Mouse (Mus musculus) liver (tissue): Measurements from ENCODE around the gene Abl2.

Source experiments
- DNase-seq: peaks from one replicate; pipeline ENCODE4 v3.0.0-alpha.2; 2020; ENCODE audit warnings: mixed read lengths

The Abl2 gene

GRCm38 (mm10) chr1:156585512-156585911, 26.9 kb downstream of the Abl2 start:
- DNase-seq = no peak

- DNase-seq = no peak
These were observed 31.3 kb downstream of the Abl2 start for GRCm38 (mm10) chr1:156589811-156590305.

GRCm38 (mm10) chr1:156590357-156590756, 31.8 kb downstream of the Abl2 start:
- no peak for DNase-seq

GRCm38 (mm10) chr1:156593267-156593666, 34.7 kb downstream of the Abl2 start:
- no peak for DNase-seq

- DNase-seq = no peak
These were observed 38.5 kb downstream of the Abl2 start for GRCm38 (mm10) chr1:156597089-156597488.

GRCm38 (mm10) chr1:156602545-156602944, 44.0 kb downstream of the Abl2 start:
- no peak for DNase-seq

- no peak for DNase-seq
These were observed 46.7 kb downstream of the Abl2 start for GRCm38 (mm10) chr1:156605094-156605866.

GRCm38 (mm10) chr1:156605940-156606339, 47.4 kb downstream of the Abl2 start:
- no peak for DNase-seq

- no peak for DNase-seq
These were observed 49.9 kb downstream of the Abl2 start for GRCm38 (mm10) chr1:156608496-156608895.

- DNase-seq = no peak
These were observed 51.7 kb downstream of the Abl2 start for GRCm38 (mm10) chr1:156610257-156610656.

- DNase-seq = peak; percentile 10
These were observed 55.4 kb downstream of the Abl2 start for GRCm38 (mm10) chr1:156613855-156614530.

DNA sequence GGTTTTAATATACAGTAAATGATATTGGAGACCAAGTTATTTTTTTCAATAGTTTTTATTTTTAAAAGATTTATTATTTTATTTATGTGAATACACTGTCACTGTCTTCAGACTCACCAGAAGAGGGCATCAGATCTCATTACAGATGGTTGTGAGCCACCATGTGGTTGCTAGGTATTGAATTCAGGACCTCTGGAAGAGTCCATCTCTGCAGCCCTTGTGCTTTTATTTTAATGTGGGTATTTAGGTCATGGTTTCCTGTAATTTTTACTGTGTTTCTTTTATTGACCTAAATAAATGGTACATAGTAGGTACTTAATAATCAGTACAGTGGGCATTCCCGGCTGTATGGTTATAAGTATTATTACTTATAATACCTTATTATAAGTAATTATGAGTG, 56.1 kb downstream of the Abl2 start:
- DNase-seq = no peak

DNA sequence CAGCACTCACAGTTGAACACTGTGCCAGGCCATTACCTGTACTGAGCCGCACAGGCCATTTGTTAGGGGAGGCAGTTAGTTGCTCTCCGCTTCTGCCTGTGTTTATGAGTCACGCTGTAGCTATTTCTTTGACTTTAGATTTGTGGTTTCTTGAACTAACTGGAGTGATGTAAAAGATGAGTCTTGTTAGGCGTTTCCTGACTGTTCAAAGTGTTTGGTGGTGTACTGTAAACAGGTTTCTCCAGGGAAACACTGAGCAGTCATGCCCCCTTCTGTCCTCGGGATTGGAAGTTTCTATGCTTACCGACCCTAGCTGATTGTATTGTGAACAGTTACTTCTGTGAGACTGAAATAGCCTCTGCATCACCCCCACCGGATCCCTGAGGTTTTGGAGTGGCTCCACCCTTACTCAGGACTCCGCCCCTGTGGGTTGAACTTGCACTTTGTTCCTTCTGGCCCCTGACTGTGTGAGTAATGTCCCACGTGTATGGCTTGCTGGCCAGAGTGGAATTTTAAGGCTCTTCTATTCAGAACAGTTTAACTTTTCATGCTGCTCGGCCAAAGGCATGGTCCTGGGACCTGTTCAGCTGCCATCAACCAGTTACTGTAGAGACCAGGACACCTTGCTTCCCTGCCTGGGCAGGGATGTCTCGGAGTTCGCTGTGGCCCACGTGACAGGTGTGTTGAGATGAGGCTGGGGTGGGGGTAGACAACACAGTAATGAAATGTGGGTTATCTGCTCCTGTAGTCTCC, 57.0 kb downstream of the Abl2 start:
- DNase-seq = peak; percentile 78

DNA sequence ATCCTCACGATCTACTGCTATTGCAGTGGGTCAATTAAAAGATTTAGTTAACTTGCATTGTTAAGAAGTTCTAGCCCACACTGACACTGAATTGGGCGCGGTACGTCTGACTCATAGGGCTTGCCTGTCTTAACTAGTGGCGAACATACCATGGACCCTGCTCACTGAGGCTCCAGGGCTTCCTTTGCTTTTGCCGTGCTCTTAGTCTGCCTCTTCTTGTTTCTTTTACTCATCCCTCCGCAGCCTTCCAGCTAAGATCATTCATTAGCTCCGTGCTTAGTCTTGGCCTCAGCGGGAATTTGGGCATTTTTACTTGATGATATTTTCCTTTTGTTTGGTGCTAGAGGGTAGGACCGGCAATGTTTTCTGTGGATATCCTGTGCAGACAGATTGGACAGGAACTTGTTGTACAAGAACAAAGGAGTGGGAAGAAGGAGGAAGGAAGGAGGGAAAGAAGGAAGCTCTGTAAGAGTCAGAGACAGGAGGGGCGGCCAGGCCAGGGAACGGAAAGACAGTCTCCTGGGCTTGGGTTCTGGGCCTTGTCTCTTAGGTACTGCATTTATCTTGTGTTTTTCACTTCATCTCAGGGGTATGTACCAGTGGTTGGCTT, 58.5 kb downstream of the Abl2 start:
- peak; percentile 32 for DNase-seq

DNA sequence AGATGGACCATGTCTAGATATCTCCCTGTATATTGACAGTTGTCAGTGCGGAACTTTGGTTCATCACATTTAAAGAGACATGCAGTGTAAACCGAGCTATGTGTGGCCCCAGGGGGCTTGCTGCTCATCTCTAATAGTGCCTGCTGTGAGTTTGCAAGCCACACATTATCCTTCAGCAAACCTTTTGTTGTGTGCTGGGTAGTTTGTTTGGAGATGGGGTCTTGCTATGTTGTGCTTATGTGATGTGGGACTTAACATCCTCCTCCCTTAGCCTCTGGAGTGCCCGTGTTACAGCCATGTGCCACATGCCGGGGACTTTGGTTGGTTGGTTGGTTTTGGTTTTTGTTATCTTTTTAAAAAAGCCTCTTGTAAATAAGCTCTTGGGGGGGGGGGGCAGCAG, 59.2 kb downstream of the Abl2 start:
- no peak for DNase-seq

- no peak for DNase-seq
These were observed 61.8 kb downstream of the Abl2 start for GRCm38 (mm10) chr1:156620292-156620909.

DNA sequence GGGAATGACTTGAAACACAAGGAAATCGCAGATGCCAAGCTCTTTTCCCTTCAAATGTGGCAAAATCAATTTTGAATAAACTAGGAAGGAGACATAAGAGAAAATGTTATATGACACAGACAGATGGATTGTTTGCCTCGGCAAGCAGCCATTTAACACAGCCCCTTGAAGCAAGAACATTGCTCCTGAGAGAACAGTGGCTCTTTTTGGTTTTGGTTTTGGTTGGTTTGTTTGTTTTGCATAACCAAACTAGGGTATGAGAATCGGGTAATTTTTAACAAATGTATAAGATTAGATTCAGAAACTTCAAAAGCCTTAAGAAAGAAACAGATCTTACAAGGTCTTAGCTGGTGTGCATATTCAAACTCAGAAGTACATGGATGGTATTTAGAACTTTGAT, 62.4 kb downstream of the Abl2 start:
- DNase-seq = no peak

- DNase-seq = no peak
These were observed 65.6 kb downstream of the Abl2 start for GRCm38 (mm10) chr1:156624231-156624630.

GRCm38 (mm10) chr1:156626729-156627128, 68.1 kb downstream of the Abl2 start:
- DNase-seq = no peak

DNA sequence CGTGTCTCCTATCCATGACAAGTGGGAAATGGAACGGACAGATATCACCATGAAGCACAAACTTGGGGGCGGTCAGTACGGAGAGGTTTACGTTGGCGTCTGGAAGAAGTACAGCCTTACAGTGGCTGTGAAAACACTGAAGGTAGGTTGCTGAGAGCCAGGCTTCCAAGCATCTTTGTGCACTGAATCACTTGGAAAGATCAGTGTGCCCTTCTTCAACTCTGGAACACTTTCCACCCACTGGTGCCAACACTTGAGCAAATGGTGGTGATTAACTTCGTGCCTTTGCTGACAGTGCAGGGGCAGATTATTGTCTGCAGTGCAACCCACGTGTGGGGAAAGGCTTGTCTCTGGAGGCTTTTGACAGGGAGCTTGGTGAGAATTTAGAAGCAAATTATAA, 71.4 kb downstream of the Abl2 start:
- no peak for DNase-seq

DNA sequence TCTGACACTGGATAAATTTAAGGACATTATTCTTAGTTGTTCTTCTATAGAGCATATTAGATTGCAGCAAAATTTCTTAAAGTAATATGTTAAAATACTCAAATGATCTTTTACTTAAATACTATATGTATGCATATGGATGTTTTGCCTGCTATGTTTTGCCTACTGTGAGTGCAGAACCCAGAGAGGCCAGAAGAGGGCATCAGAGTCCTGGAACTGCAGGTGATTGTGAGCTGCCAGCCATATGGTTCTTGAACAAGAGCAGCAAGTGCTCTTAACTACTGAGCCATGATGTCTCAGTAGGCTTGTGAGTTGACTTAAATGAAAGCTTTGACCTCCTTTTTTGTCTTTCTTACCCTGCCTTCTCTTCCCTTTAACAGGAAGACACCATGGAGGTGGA, 72.4 kb downstream of the Abl2 start:
- peak; percentile 28 for DNase-seq

GRCm38 (mm10) chr1:156633095-156633494, 74.5 kb downstream of the Abl2 start:
- no peak for DNase-seq

- DNase-seq = no peak
These were observed 76.6 kb downstream of the Abl2 start for GRCm38 (mm10) chr1:156635148-156635547.
